Mouse (Mus musculus) C2C12 (cell line): ENCODE results near the gene Cox7b. TPM values are rescaled to one million over a fixed set of nuclear protein-coding genes. Genes with fewer than 3 reads are reported as not detected.

Source experiments
- H3K27me3 ChIP-seq: one replicate; pipeline ENCODE4 v1.6.1; 2011; ENCODE audit not compliant: control insufficient read depth, insufficient read depth, insufficient read length
- H3K36me3 ChIP-seq: one replicate; pipeline ENCODE4 v1.6.1; 2011; ENCODE audit not compliant: control insufficient read depth, insufficient read depth
- H3K4me3 ChIP-seq: one replicate; pipeline ENCODE4 v1.5.1; 2011; ENCODE audit warnings: mild to moderate bottlenecking, control low read depth; ENCODE audit not compliant: poor library complexity, insufficient read depth, severe bottlenecking
- H3K79me2 ChIP-seq: one replicate; pipeline ENCODE4 v1.6.1; 2011; ENCODE audit not compliant: control insufficient read depth, insufficient read depth
- H3K79me3 ChIP-seq: one replicate; pipeline ENCODE4 v1.6.1; 2011; ENCODE audit warnings: low read depth, control low read depth
- H3ac ChIP-seq: one replicate; pipeline ENCODE3; 2011; ENCODE audit warnings: low read depth; ENCODE audit not compliant: control insufficient read depth, insufficient read length
- CEBPB ChIP-seq: IDR thresholded peaks from one replicate; pipeline ENCODE4 v1.6.1; 2011; ENCODE audit warnings: low read depth, mild to moderate bottlenecking, control low read depth, moderate library complexity
- CTCF ChIP-seq: IDR thresholded peaks from one replicate; pipeline ENCODE4 v1.5.1; 2011; ENCODE audit not compliant: control insufficient read depth, insufficient read depth, insufficient read length
- FOSL1 ChIP-seq: IDR thresholded peaks from one replicate; pipeline ENCODE4 v1.8.0; 2011; ENCODE audit warnings: mild to moderate bottlenecking, low read length; ENCODE audit not compliant: poor library complexity, insufficient read depth, severe bottlenecking
- MAX ChIP-seq: IDR thresholded peaks from one replicate; pipeline ENCODE4 v1.6.1; 2011; ENCODE audit warnings: mild to moderate bottlenecking, control low read depth
- MYOD1 ChIP-seq: IDR thresholded peaks from one replicate; pipeline ENCODE4 v1.6.1; 2011; ENCODE audit warnings: low read depth; ENCODE audit not compliant: control insufficient read depth, insufficient read length
- MYOG ChIP-seq: IDR thresholded peaks from one replicate; pipeline ENCODE4 v1.6.1; 2011; ENCODE audit not compliant: control insufficient read depth, insufficient read length; ENCODE audit errors: extremely low read depth
- USF1 ChIP-seq: IDR thresholded peaks from one replicate; pipeline ENCODE4 v1.6.1; 2011; ENCODE audit warnings: low read depth, mild to moderate bottlenecking, control low read depth, moderate library complexity
- polyA plus RNA-seq: library from polyadenylated mRNA; unstranded; fragments of >200 nt; fragmentation: generic; extraction: Trizol; gene quantifications from one replicate; pipeline ENCODE4 v1.2.1, GENCODE M21; 2012; ENCODE audit warnings: missing spikeins

Gene Cox7b
- polyA plus RNA-seq, 1 experiment, result 194 TPM

GRCm38 (mm10) chrX:106045928-106046327, 30.4 kb downstream of the Cox7b start:
- Histone ChIP-seq H3K36me3 (no peaks in the 10 kb centered on the region), H3K27me3 (no peaks in the 10 kb centered on the region), H3K4me3 (no peak overlapping the region), H3K79me2 (peaks cover 18% of the 10 kb centered on the region), H3K79me3 (peaks cover 2% of the 10 kb centered on the region), H3ac (no peak overlapping the region)
- TF ChIP-seq CTCF (no peak), USF1 (no peak), FOSL1 (no peak), MAX (no peak), CEBPB (no peak), MYOD1 (no peak), MYOG (no peak)

DNA sequence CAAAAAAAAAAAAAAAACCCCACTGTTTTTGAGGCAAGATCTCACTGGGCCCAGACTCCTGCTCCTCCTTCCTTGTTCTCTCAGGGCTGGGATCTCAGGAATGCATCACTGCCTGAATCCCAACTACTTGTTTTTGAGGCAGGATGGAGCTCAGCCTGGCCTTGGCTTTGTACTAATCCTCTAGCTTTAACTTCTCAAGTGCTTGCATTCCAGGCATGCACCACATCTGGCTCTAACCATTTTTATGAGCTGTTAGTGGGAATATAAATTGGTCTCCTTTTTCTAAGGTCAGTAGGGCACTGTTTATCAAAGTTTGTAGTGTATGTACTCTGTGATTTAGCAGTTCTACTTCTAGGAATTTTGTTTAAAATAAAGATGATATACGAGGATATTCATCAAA, 32.7 kb downstream of the Cox7b start:
- H3ac ChIP-seq, result no peak overlapping the region
- no peak overlapping the region for H3K4me3 ChIP-seq
- no peaks in the 10 kb centered on the region for H3K27me3 ChIP-seq
- H3K79me2 ChIP-seq, result peaks cover 18% of the 10 kb centered on the region
- peaks cover 2% of the 10 kb centered on the region for H3K79me3 ChIP-seq
- H3K36me3 ChIP-seq, result no peaks in the 10 kb centered on the region
- TF ChIP-seq MYOD1, result no peak
- no peak for TF ChIP-seq CEBPB
- TF ChIP-seq FOSL1, result no peak
- no peak for TF ChIP-seq MAX
- no peak for TF ChIP-seq MYOG
- no peak for TF ChIP-seq CTCF
- no peak for TF ChIP-seq USF1

Other genes starting within 250 kb of the Cox7b start
- gene Atrx, start 86.3 kb upstream of the Cox7b start, polyA plus RNA-seq, result 7.9 TPM
- gene Magt1, start 3.8 kb upstream of the Cox7b start, polyA plus RNA-seq, result 12.2 TPM
- 2.1 TPM for gene Atp7a, start 11.6 kb downstream of the Cox7b start, polyA plus RNA-seq
- gene Tlr13, start 127.5 kb downstream of the Cox7b start, polyA plus RNA-seq, result not detected
- gene Pgk1, start 171.4 kb downstream of the Cox7b start, polyA plus RNA-seq, result 880 TPM
- 1.6 TPM for gene Taf9b, start 205.5 kb downstream of the Cox7b start, polyA plus RNA-seq
- gene Fnd3c2, start 239.7 kb downstream of the Cox7b start, polyA plus RNA-seq, result not detected